Mouse (Mus musculus) lung, postnatal 0 days (tissue): ENCODE results near the gene Kifc3.

Experiments used
- CTCF ChIP-seq: IDR thresholded peaks from 2 replicates; pipeline ENCODE4 v1.5.1; 2016; ENCODE audit warnings: antibody characterized with exemption, mild to moderate bottlenecking
- EP300 ChIP-seq: IDR thresholded peaks from 2 replicates; pipeline ENCODE4 v1.6.1; 2016; ENCODE audit warnings: antibody characterized with exemption, mild to moderate bottlenecking, control low read depth

GRCm38 (mm10) chr8:95220571-95220998 lies 18.0 kb upstream of the Kifc3 start:
- TF ChIP-seq EP300 (no peak), CTCF (no peak)
